Mouse (Mus musculus) erythroblast, embryonic 14.5 days (primary cell): ENCODE data around the gene Flt3l.

Source experiments
- GATA1 ChIP-seq: IDR thresholded peaks from 2 replicates; pipeline ENCODE4 v1.6.1; 2012; ENCODE audit warnings: low read length, inconsistent platforms, mixed read lengths
- TAL1 ChIP-seq: IDR thresholded peaks from 3 replicates; pipeline ENCODE4 v1.6.1; 2012; ENCODE audit warnings: low read length, inconsistent platforms, mixed read lengths

DNA sequence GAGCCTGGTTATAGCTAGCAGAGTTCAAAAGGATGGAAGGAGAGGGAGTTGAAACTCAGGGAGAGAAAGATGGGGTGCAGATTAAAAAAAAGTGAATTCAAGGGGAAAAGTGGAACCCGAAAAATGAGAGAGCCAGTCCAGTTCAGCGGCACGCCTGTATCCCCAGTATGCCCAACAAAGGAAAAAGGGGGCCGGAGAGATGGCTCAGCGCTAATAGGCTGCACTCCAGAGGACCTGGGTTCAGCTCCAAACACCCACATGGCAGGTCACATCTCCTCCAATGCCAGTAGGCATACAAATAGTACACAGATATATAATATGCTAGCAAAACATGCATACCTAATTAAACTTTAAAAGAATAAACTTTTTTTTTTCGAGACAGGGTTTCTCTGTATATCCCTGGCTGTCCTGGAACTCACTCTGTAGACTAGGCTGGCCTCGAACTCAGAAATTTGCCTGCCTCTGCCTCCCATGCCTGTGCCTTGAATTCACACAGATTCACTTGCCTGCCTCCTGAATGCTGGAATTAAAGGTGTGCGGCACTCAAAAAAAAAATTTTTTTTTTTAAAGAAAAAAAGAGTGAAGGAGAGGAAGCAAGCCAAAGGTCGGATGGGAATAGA is 26.9 kb upstream of the Flt3l start:
- TF ChIP-seq GATA1 (no peak), TAL1 (no peak)
